Comparison of ENCODE assay signal across 11 mouse cellular contexts in the genomic region with DNA sequence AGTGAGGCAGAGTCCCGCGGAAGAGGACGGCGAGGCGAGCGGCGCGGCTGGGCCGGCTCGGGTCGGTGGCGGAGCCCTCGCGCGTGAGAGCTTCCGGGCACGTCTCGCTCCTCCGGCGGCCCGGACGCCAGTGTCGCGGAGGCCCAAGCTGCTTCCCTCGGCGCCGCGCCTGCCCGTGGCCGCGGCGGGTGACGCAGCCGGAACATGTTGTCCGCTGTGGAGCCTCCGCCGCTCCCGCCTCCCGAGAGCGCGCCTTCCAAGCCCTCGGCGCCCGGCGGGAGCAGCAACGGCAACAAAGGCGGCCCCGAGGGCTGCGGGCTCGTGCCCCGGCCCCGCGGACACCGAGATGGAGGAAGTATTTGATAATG. TPM values are rescaled to one million over a fixed set of nuclear protein-coding genes. Genes with fewer than 3 reads are reported as not detected.
DNase-seq lines count a peak whose midpoint lies in the region; ATAC-seq and TF ChIP-seq lines count a peak whose summit lies in the region.
"Not testable (repeated sequence)": the region's sequence is repeated elsewhere in the genome, so short reads cannot be mapped to it uniquely, and the experiment has no call there.
"Had no signal": no experiment of that assay in that cellular context is flagged by ENCODE, and none has a peak within 500 bp of the region (broad histone marks: within the 10 kb centered on the region; RNA-seq: fewer than 3 reads in every experiment).

No protein-coding gene starts in this region.

- peak overlapping the region; percentile 54 to 55; a peak in 3 of 4 replicates for H3K4me3 ChIP-seq in ES-E14 (ENCODE audit: insufficient read depth in 1 of 2, low read depth in 1 of 2, low read length in 2 of 2, poor library complexity in 1 of 2, severe bottlenecking in 1 of 2)
- peak overlapping the region; percentile 24 for H3K4me3 ChIP-seq in embryonic facial prominence, embryonic 15.5 days (replicated peaks)
- peak overlapping the region; percentile 36 for H3K4me3 ChIP-seq in heart, embryonic 12.5 days
- peak overlapping the region; percentile 26 for H3K4me3 ChIP-seq in hindbrain, embryonic 15.5 days
- H3K4me3 ChIP-seq in limb, embryonic 10.5 days, result peak overlapping the region; percentile 35
- not testable (repeated sequence) for H3K4me3 ChIP-seq in liver, postnatal 0 days (ENCODE audit: low read depth, low read length); midbrain, embryonic 16.5 days (ENCODE audit: low read depth, low read length)
- peak overlapping the region; percentile 46 for H3K4me3 ChIP-seq in testis, adult 2 months (ENCODE audit: control insufficient read depth, low read depth, low read length)

- peak overlapping the region; percentile 24 for H3K9ac ChIP-seq in ES-E14 (ENCODE audit: insufficient read depth, low read depth, low read length, poor library complexity, severe bottlenecking)
- H3K9ac ChIP-seq in embryonic facial prominence, embryonic 15.5 days; heart, embryonic 12.5 days; hindbrain, embryonic 15.5 days; liver, postnatal 0 days (replicated peaks); midbrain, embryonic 16.5 days (ENCODE audit: low read depth, low read length): not testable (repeated sequence)

- TF ChIP-seq CTCF in liver, postnatal 0 days (IDR thresholded peaks at IDR 0.05; ENCODE audit: low read depth); testis, adult 2 months (IDR thresholded peaks at IDR 0.05; ENCODE audit: control insufficient read depth, insufficient read depth, insufficient replicate concordance, low read depth, low read length): not testable (repeated sequence)

- TF ChIP-seq EP300 in liver, postnatal 0 days (IDR thresholded peaks at IDR 0.05; ENCODE audit: low read depth), result not testable (repeated sequence)

- peak overlapping the region; percentile 40 for H3K4me2 ChIP-seq in embryonic facial prominence, embryonic 15.5 days (replicated peaks)
- H3K4me2 ChIP-seq in heart, embryonic 12.5 days, result peak overlapping the region; percentile 63
- peak overlapping the region; percentile 42 for H3K4me2 ChIP-seq in hindbrain, embryonic 15.5 days
- peak overlapping the region; percentile 6; the same call in 1 of the 2 replicates for H3K4me2 ChIP-seq in liver, postnatal 0 days (ENCODE audit: low read depth, low read length)
- H3K4me2 ChIP-seq in midbrain, embryonic 16.5 days (ENCODE audit: low read length), result peak overlapping the region; percentile 22; the same call in 1 of the 2 replicates

- in situ Hi-C loops in ES-E14 (cut with MboI; ENCODE audit: low sequenced_read_pairs in 2 of 2, unreplicated experiment in 2 of 2), result not testable (repeated sequence)

- WGBS in embryonic facial prominence, embryonic 15.5 days, result 26% methylated on average over 54 of the region's 54 CpGs
- 24% methylated on average over 54 of the region's 54 CpGs for WGBS in heart, embryonic 12.5 days
- 26% methylated on average over 54 of the region's 54 CpGs for WGBS in hindbrain, embryonic 15.5 days
- WGBS in limb, embryonic 10.5 days, result 24% methylated on average over 54 of the region's 54 CpGs
- WGBS in liver, postnatal 0 days (ENCODE audit: insufficient replicate concordance), result 23% methylated on average over 54 of the region's 54 CpGs
- 33% methylated on average over 54 of the region's 54 CpGs for WGBS in midbrain, embryonic 16.5 days

- not testable (repeated sequence) for H3K4me1 ChIP-seq in ES-E14 (ENCODE audit: control insufficient read depth in 2 of 2, insufficient read depth in 2 of 2, low read length in 2 of 2, poor library complexity in 1 of 2); embryonic facial prominence, embryonic 15.5 days; heart, embryonic 12.5 days (replicated peaks); hindbrain, embryonic 15.5 days (replicated peaks); limb, embryonic 10.5 days; liver, postnatal 0 days (ENCODE audit: insufficient read depth); midbrain, embryonic 16.5 days (ENCODE audit: control insufficient read depth, insufficient read depth, low read length); testis, adult 2 months (ENCODE audit: control insufficient read depth, insufficient read depth, low read length)

- TF ChIP-seq POLR2A in testis, adult 2 months (IDR thresholded peaks at IDR 0.05; ENCODE audit: control insufficient read depth, low read depth, low read length), result not testable (repeated sequence)

- H3K27me3 ChIP-seq in embryonic facial prominence, embryonic 15.5 days; heart, embryonic 12.5 days (replicated peaks); hindbrain, embryonic 15.5 days; limb, embryonic 10.5 days (ENCODE audit: low read depth, poor library complexity, severe bottlenecking); liver, postnatal 0 days (ENCODE audit: insufficient read depth, low read length); midbrain, embryonic 16.5 days (ENCODE audit: control insufficient read depth, insufficient read depth, low read depth, low read length); testis, adult 2 months (ENCODE audit: control insufficient read depth, insufficient read depth, low read length): not testable (repeated sequence)

- not testable (repeated sequence) for H3K36me3 ChIP-seq in ES-E14 (ENCODE audit: control insufficient read depth, insufficient read depth, low read length, poor library complexity, severe bottlenecking); embryonic facial prominence, embryonic 15.5 days; heart, embryonic 12.5 days; hindbrain, embryonic 15.5 days; limb, embryonic 10.5 days; liver, postnatal 0 days (replicated peaks; ENCODE audit: insufficient read depth, low read length); midbrain, embryonic 16.5 days (ENCODE audit: control insufficient read depth, insufficient read depth, low read length); testis, adult 2 months (ENCODE audit: control insufficient read depth, insufficient read depth, low read length)

- H3K27ac ChIP-seq in ES-E14 (ENCODE audit: insufficient read depth, low read depth, low read length, poor library complexity, severe bottlenecking), result peak overlapping the region; percentile 41; the same call in 1 of the 2 replicates
- not testable (repeated sequence) for H3K27ac ChIP-seq in embryonic facial prominence, embryonic 15.5 days (replicated peaks); heart, embryonic 12.5 days (ENCODE audit: poor library complexity, severe bottlenecking); hindbrain, embryonic 15.5 days (replicated peaks); limb, embryonic 10.5 days; liver, postnatal 0 days (ENCODE audit: low read depth); midbrain, embryonic 16.5 days (ENCODE audit: low read length)
- peak overlapping the region; percentile 86 for H3K27ac ChIP-seq in testis, adult 2 months (ENCODE audit: control insufficient read depth, insufficient read depth, low read depth, low read length)

- DNase-seq in ES-E14 (ENCODE audit: low read depth, low spot score), result not testable (repeated sequence)
- peak; percentile 32 for DNase-seq in limb, embryonic 10.5 days (ENCODE audit: low spot score)
- peak; percentile 14 for DNase-seq in liver, postnatal 0 days

- H3K9me3 ChIP-seq in ES-E14 (ENCODE audit: control insufficient read depth, insufficient read depth, low read depth, low read length); liver, postnatal 0 days (ENCODE audit: low read length): not testable (repeated sequence)
- peaks cover 16% of the 10 kb centered on the region for H3K9me3 ChIP-seq in embryonic facial prominence, embryonic 15.5 days (replicated peaks)
- peaks cover 36% of the 10 kb centered on the region for H3K9me3 ChIP-seq in heart, embryonic 12.5 days (replicated peaks)
- H3K9me3 ChIP-seq in hindbrain, embryonic 15.5 days, result peaks cover 13% of the 10 kb centered on the region
- H3K9me3 ChIP-seq in limb, embryonic 10.5 days (replicated peaks), result peaks cover 16% of the 10 kb centered on the region
- H3K9me3 ChIP-seq in midbrain, embryonic 16.5 days (replicated peaks; ENCODE audit: control insufficient read depth, low read length, poor library complexity, severe bottlenecking), result peaks cover 15% of the 10 kb centered on the region

- 0 out of 2 replicates have a peak, but pooled peaks have one; percentile 19 for ATAC-seq in embryonic facial prominence, embryonic 15.5 days (ENCODE audit: insufficient number of reproducible peaks, low FRiP score, low TSS enrichment, low read depth)
- not testable (repeated sequence) for ATAC-seq in heart, embryonic 12.5 days (ENCODE audit: insufficient number of reproducible peaks, low FRiP score); hindbrain, embryonic 15.5 days (ENCODE audit: low FRiP score, low read depth); midbrain, embryonic 16.5 days
- ATAC-seq in liver, postnatal 0 days, result peak; percentile 13; the same call in 1 of the 2 replicates

RNA-seq across cellular contexts. Expression of a gene that starts 29.7 kb away (rescaled TPM):
- total RNA-seq in ES-E14 (2012; rRNA removed), result 85.5 and 88.8 TPM in 2 replicates
- not detected in 2 replicates for polyA plus RNA-seq in embryonic facial prominence, embryonic 15.5 days (2015; fragmentation: Nextera tagmentation; extraction: Ambion mirVana)
- polyA plus RNA-seq in heart, embryonic 12.5 days (2016; fragmentation: Nextera tagmentation; extraction: Ambion mirVana), result not detected in 2 replicates
- polyA plus RNA-seq in hindbrain, embryonic 15.5 days (2015; fragmentation: Nextera tagmentation; extraction: Ambion mirVana), result 0.10 and 0.12 TPM in 2 replicates
- 0.11 and 0.16 TPM in 2 replicates for polyA plus RNA-seq in limb, embryonic 10.5 days (2016; fragmentation: Nextera tagmentation; extraction: Ambion mirVana)
- 0.08 TPM in 1 of 2 replicates, not detected in the other for polyA plus RNA-seq in liver, postnatal 0 days (2015; fragmentation: Nextera tagmentation; extraction: Ambion mirVana)
- 0.06 and 0.11 TPM in 2 replicates for polyA plus RNA-seq in midbrain, embryonic 16.5 days (2015; fragmentation: Nextera tagmentation; extraction: Ambion mirVana)
- 0.05 and 0.07 TPM in 2 replicates for polyA plus RNA-seq in testis, adult 2 months (2012; rRNA removed)
- total RNA-seq: heart, adult 2 months; liver, adult 2 months had no signal
- polyA plus RNA-seq: heart, adult 2 months; large intestine, adult 2 months; liver, adult 2 months had no signal

Comparison
In these comparisons a context has a peak if more than half of its experiments do, and no peak if none do; other contexts are left out.
1. H3K4me2 ChIP-seq: peak in every context shown above with its lines; median percentile 63 in heart, embryonic 12.5 days; 42 in hindbrain, embryonic 15.5 days; 40 in embryonic facial prominence, embryonic 15.5 days; 22 in midbrain, embryonic 16.5 days; 6 in liver, postnatal 0 days.